Mouse (Mus musculus): ENCODE data around the gene Cryzl2.

Cryzl2 gene

DNA sequence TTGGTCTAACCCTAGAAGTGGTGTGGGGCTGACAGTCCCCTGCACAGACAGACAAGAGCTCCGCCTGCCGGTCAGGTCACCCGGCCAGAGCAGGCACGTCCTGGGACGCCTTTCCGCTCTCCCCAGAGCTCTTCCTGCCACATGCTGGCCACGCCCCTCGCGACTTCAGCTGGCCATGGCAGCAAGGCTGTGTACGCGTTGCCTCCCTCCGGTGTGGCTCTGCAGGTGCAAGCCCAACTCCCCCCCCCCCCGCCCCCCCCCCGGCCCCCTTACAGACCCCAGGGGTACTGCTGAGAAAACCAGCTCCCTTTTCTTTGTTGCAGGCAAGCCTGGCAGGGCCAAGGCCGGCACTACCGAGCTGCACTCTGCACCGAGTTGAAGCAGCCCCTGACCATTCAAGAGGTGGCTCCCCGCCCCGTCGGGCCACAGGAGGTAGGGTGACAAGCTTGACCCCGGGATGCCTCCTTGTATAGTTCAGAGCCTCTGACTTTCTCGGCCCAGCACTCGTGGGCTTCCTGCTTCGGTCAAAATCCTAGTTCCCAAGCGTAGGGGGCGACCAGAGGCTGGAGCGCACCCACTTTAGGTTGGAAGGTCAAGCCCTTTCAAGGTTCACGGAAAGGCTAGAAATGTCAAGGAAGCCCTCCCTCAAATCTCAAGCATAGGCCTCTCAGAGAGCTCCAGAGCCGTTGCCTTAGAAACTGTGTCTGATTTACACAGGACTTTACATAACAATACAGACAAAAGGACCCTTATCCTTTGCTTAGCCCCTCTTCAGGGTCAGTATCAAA, at the start of gene Cryzl2:
Gene Cryzl2, plus strand, starts transcription at position 157 of the 788 bp plus-strand sequence.
- in situ Hi-C loops (cut with MboI, MseI): loop anchor here (10.0 kb wide), 1 partner anchor 694 kb away; no protein-coding TSS in a partner anchor

DNA sequence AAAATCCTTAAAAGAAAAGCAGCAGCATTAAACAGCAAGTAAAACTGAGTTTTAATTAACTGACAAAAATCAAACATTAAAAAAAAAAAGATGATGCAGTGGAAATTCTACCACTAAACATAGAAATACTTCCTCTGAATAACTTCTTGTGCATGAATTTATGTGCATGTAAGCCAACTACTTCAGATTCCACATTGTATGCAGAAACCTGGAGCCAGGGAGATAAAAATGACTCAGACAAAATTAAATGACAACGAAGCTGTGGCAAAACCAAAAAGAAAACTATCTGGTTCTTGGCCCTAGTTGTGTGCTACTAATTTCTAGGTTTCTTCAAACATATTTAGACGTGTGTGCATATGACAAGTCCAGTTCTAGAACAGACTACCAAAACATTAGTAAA, 48.7 kb upstream of the Cryzl2 start:
- in situ Hi-C loops (cut with MboI, MseI): loop anchor here (10.0 kb wide), 1 partner anchor 515 kb away; no protein-coding TSS in a partner anchor

DNA sequence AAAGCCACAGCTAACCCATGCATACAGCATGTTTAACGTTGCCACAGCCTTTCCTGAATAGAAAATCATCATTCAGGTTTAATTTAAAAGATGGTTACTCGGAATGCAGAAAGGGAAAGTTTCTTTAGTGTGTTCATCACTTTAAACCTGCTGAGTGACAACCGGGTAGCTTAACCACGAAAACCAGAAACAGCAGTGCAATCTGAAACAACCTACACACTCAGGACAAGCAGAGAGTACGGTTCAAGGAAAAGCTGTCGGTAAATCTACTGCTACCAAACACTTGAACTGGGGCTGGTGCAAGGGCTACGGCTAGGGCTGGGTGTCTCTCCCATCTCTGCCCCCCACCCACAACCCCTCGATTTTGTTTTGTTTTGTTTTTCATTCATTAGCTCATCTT, 47.4 kb upstream of the Cryzl2 start:
- in situ Hi-C loops (cut with MboI, MseI): loop anchor here (10.0 kb wide), 1 partner anchor 516 kb away; no protein-coding TSS in a partner anchor

DNA sequence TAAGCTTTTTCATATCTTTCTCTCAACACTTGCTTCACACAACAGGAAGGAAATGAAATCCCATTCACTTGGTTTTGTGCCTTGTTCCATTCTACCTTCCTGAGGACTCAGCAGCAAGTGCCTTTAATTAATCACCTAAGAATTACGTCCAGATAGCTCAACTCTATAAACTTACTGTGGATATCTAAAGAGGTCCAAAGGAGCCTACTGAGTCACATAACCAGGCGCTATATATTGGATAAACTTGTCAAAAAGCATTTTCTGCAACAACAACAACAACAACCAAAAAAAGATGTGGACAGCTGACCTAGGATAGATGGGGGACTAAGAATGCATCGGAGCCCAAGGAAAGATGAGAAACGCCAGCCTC, 47.1 kb upstream of the Cryzl2 start:
- in situ Hi-C loops (cut with MboI, MseI): loop anchor here (10.0 kb wide), 1 partner anchor 517 kb away; no protein-coding TSS in a partner anchor

DNA sequence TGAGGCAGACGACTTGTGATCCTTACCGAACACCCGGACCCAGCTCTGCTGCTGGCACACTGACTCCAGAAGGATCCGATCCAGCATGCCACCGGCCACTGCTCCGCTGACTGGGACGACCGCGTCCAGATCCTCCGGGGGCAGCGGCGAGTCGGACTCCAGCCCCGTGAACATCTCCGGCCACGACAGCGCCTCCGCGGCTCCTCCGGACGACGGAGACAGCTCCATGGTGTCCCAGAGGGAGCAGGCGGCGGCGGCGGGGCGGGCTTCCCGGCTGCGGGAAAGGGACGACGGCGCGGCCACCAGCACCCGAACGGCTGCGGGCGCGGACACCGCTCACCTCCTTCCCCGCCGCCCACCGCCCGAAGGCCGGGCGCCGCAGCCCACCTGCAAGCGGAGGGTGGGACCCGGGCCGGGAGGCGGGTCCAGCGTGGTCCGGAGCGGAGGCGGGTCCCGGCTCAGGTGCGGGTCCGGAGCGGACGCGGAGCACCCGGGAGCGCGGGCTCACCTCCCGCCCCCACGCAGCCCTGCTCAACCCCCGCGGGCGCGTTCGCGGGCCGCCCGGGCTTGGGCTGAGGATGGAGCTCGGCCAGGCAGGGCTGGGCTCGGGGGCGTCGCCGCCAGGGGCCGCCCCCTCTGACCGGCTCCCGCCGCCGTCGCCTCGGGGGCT, 46.5 kb upstream of the Cryzl2 start:
- in situ Hi-C loops (cut with MboI, MseI): loop anchor here (10.0 kb wide), 1 partner anchor 517 kb away; no protein-coding TSS in a partner anchor

DNA sequence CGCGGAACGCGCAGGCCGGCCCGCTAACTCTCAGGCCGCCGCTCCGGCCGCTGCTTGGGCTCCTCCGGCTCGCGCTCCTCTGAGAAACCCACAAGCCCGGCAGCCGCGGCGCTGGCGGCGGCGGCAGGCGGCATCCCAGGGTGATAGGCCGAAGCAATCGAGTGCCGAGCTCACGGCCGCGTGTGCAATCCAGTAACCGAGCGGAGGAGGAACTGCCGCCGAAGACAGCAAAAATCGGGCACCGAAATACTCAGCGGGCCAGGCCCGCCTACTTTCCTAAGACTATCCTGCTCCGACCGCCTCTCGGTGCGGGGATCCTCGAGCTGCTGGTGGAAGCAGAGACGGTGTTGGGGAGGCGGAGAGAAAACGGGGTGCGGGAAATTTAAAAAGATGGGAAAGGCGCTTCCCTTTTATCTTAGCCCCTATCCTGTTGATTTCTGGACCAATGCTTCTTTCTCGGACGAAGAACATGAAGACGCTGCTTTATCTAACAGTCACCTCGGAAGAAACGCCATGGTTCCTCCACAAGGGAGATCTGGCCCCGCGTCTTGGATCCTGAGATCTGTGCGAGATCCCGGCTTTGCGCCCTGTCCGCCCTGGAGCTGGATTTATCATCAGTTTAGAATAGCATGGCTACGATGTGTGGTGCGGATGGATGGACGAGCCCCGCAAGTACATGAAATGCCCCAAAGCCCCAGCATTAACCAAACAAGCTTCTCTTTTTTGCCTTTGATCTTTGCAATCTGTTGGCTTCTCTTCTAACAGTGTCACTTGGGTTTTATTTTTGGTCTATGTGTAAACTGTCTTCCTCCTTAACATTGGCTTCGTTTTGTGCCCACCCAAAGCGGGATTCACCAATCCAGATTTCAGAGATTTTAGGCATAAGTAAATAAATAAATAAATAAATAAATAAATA, 45.7 kb upstream of the Cryzl2 start, which contains the start of gene Rasal2:
Gene Rasal2, minus strand, starts transcription at position 142 of the 916 bp plus-strand sequence.
- in situ Hi-C loops (cut with MboI, MseI): loop anchor here (10.0 kb wide), 1 partner anchor 518 kb away; no protein-coding TSS in a partner anchor

DNA sequence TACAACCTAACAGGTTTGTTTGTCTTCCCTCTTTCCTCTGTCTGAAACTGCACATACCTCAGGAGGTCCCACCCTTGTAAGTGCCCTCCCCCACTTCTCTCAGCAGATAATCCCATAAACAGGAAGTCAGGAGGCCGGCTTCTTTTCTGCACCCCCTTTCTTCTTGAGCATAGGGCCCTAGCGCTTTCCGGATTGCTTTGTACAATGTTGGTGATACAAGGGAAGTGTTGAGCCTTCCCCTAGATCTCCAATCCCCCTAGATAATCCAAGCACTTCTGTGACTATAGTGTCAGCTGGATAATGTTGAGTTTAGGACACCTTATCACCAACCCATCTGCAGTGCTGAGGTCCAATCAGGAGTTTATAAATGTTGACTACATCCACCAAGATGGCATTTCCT, 42.6 kb upstream of the Cryzl2 start:
- in situ Hi-C loops (cut with MboI, MseI): loop anchor here (10.0 kb wide), 1 partner anchor 521 kb away; no protein-coding TSS in a partner anchor

DNA sequence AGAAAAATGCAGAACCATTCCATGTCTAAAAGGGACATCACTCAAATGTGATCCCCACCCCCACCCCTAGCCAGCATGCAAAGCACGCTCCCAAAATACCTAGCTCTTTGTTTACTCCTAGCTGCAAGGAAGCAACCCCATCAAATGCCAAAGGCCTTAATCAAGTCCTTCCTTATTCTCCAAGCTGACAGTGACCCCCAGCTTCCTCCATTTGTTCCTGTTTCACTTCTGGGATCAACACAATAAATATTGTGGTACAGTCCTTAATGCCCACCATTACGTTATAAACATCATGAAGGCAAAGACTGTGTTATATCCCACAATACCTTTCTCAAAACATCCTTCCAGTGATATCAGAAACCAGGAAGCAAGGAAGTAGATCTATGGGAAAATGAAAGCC, 41.7 kb upstream of the Cryzl2 start:
- in situ Hi-C loops (cut with MboI, MseI): loop anchor here (10.0 kb wide), 1 partner anchor 522 kb away; no protein-coding TSS in a partner anchor

DNA sequence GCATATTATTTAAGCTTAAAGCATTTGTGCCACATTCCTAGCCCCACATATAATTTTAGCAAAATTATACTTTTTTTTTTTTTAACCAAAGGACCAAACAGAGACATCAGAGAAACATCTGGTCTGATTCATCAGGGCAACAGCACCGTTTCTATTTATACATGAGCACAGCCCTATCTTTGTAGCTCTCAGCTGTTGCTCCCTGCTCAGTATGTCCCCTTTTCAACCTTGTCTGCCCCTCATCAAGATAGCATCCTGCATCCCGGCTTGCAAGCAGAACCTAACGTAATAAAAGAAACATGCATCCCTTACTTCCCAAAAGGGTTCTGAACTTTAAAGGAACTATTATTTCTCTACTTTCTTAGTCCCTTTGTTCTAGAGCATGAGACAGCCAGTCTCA, 41.0 kb upstream of the Cryzl2 start:
- in situ Hi-C loops (cut with MboI, MseI): loop anchor here (10.0 kb wide), 1 partner anchor 523 kb away; no protein-coding TSS in a partner anchor

DNA sequence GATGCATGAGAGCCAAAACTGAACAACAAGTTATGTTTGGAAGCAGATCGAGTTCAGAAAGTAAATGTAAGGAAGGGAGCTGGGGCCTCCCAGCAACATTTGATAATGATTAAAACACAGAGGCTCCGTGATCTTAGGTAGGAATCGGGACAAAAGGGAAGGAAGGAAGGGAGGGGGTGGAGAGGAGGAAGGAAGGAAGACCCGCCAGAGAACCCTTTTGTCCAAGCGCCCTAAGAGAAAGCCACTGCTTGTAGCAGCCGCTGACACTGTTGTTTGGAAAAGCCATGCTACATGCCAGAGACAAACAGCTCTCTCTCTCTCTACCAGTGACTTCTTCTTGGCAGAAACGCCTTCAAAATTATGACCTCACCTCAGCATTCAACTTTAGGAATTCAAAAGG, 40.5 kb upstream of the Cryzl2 start:
- in situ Hi-C loops (cut with MboI, MseI): loop anchor here (10.0 kb wide), 1 partner anchor 523 kb away; no protein-coding TSS in a partner anchor

DNA sequence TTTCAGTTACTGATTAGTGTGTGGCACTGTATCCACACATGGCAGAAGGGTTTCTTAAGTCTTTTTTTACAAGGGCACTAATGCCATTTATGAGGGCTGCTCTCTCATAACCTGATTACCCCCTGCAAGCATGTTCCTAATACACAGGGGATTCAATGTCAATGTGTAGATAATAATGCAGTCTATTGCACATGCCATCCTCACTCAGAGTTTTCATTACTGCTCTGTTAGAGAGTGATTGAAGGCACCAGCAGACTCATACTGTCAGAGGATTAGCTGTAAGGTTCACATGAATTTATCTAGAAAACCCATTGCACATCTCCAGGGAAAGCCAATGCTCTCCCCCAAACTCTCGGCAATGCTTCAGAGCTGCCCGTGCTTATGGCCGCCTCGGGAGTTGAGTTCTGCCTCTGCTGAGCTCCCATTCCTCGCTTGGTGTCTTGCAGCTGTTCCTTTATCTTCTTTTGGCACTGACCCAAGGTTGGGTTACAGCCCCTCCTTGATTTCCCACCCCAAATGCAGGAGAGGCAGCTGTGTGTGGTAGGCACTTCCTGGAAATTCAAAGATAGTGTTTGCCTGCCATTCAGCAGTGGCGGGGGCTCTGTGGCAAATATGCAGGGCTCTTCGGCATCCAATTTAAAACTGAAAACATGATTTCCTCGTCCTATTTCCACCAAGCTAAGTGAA, 32.5 kb upstream of the Cryzl2 start:
- in situ Hi-C loops (cut with MboI, MseI): no loop called here

DNA sequence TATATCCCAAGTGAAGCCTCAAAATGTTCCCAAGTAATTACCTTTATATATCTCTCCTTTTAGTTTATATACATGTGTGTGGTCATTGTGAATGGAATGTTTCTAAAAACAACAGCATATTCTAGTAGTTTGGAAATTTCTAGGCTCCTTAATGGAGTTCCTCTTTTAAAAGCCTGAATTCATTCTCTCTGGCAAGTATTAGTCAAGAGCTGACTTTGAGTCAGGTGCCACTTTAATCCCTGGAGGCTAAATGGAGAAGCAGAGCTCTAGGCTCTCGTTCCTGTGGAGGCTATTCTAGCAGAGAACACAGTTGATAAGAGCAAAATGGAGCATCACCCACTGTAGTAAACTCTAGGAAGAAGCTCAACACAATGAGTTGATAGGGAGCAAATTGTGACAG, 31.4 kb upstream of the Cryzl2 start:
- in situ Hi-C loops (cut with MboI, MseI): no loop called here

DNA sequence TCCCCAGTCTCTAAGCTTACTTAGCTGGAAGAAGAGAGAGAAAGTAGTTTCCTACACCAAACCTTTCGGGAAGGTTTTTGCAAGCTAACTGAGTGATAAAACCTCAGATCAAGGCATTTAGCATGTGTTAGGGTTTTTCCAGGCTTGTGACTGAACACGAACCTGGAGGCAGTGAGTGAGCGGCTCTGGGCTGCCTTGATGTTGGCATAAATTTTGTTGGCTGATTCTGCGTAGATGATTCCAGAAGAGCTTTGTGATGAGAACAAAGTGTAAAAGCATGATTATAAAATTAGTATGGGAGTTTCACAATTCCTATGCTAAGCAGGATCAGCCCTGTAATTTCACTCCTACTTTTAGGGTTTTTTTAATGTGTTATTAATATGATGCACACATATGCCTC, 30.8 kb upstream of the Cryzl2 start:
- in situ Hi-C loops (cut with MboI, MseI): no loop called here

DNA sequence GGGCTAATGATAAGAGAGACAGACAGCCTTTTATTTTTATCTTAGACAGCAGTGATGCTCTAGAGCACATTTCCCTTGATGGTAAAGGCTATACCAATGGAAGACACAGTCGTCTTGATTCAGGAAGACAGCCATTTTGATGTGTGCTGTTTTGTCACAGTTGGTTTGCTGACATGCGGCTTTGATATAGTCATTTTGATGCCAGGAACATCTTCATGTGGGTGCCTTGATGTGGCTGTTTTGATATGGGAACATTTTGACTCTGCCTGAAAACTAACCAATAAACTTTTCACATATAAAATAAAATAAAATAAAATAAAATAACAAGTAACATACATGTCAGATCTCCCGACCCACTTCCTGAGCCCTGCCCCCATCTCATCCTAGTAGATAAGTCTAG, 30.0 kb upstream of the Cryzl2 start:
- in situ Hi-C loops (cut with MboI, MseI): no loop called here

DNA sequence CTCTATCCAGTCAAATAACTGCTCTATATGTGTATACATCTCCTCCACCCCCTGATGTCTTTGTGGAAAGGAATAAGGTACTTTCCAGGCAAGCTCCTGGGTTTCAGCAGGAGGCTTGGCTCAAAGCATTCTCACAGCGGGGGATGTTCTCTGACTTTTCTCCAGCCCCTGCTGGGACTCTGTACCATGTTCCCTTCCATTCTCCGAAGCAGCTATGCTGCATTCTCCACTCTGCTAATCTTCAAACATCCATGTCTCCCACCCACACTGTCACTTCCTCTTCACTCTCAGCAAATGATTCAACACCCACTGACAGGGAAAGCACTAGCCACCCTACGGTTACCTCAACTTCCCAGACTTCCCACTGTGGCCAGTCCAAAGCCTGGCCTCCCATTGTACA, 25.1 kb upstream of the Cryzl2 start:
- in situ Hi-C loops (cut with MboI, MseI): no loop called here

DNA sequence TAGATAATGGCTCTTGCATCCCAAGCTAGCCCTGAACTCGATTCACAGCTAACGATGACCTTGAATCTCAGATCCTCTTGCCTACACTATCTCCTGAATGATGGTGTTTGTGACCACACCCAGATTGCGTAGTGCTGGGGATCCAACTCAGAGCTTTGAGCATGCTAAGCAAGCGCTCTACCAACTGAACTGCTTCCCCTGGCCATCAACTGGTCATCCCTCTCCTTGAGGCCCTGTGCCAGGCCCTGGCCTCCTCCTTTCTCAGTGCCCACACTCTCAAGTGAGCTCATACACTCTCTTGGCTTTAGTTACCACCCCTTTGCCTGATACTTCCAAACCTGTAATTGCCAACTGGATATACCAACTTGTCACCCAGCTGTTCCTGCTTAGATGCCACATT, 24.0 kb upstream of the Cryzl2 start:
- in situ Hi-C loops (cut with MboI, MseI): no loop called here

DNA sequence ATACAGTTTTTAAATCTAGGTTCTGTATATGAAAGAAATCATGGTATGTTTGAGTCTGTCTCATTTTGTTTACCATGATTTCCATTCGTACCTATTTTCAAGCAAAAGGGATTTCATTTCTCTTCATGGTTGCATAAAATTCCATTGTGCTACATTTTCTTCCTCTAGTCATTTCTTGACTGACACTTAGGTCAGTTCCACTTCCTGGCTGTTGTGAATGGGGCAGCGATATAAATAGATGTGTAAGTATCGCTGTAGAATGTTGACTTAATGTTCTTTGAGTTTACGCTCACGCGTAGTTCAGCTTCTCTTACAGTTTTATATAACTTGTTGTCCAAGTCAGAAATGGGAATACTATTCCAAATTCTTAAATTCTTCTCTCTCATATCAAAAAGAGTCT, 22.5 kb upstream of the Cryzl2 start:
- in situ Hi-C loops (cut with MboI, MseI): no loop called here

DNA sequence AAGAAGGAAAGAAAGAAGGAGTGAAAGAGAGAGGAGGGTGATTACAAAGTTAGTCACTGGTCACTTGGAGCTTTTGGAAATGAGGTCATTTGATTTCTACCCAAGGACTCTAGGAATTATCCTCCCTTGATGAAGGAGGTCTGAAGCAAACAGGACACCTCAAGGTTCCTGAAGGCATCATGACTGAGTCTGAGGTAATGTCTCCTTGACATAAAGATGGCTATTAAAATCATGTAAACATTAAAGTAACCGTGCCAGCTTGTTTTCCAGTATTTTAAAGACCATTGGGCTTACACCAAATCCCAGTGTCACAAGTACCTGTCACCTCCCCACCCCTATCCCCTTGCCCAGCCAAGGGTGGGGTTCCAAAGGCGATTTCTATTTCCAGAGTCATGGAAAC, 20.1 kb upstream of the Cryzl2 start:
- in situ Hi-C loops (cut with MboI, MseI): no loop called here

DNA sequence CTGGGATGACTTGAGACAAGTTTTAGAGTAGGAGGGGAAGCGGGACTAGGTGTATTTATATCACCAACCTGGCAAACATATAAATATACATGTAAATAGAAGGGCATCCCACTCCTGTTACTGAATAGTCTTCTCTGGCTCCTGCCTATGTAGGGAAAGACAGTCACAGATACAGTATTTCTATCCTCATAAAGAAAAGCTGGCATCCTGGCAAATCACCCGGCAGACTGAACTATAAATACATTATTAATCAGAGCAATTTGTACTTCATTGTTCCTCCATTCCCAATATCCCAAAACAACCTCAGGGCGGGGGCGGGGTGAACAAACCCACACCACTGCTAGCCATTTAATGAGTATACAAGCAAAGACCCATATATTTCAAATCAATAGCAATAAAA, 19.3 kb upstream of the Cryzl2 start:
- in situ Hi-C loops (cut with MboI, MseI): no loop called here

DNA sequence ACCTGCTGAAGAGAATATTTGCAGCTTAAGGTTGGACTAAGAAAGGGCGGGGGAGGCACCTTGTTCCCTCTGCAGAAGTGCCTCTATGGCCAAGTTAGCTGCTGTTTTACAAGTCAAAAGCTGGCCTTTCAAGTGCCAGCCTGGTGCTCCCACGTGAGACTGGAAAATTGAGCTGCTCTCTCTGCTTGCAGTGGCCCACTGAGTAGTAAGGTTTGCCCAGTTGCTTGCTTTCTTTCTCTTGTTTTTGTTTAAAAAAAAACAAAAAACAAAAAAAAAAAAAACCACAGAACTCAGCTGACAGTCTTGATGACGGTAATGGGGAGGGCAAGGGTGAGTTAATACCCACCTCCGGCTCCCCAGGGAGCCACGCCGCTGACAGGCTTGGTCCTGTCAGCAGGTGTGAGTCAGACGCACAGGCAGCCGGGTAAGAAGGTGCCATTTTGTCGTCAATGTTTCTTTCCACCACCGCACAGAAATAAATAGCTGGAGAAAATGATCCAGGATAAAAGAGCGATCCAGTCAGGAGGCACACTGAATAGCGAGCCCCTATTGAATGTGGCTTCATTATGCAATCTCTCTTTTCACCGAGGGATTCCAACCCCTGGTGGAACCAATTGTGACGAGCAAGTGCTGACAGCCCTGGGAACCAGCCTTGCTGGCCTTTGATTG, 18.3 kb upstream of the Cryzl2 start:
- in situ Hi-C loops (cut with MboI, MseI): no loop called here

All from regulatory T cell (primary cell).